Mouse (Mus musculus) liver, embryonic 14.5 days (tissue): ENCODE data around the gene Dusp28. TPM values are rescaled to one million over a fixed set of nuclear protein-coding genes. Genes with fewer than 3 reads are reported as not detected.
"Not testable (repeated sequence)": the region's sequence is repeated elsewhere in the genome, so short reads cannot be mapped to it uniquely, and the experiment has no call there.

Experiments used
- ATAC-seq: fragments of 200-750 bp; cut with Nextera tagmentation; 2 replicates; pipeline ENCODE4 v1.8.0; 2017; ENCODE audit warnings: moderate number of reproducible peaks, mild to moderate bottlenecking, moderate library complexity; ENCODE audit not compliant: insufficient read depth
- DNase-seq, 3 experiments: peaks; one replicate each; pipeline ENCODE4 v3.0.0-alpha.2; 2012 to 2013; ENCODE audit warnings: low read depth in 3 of 3, low spot score in 3 of 3
- H3K27ac ChIP-seq: fragments of 300-500 bp; sonication (generic); 2 replicates; pipeline ENCODE4 v1.5.1; 2014; ENCODE audit warnings: moderate library complexity, mild to moderate bottlenecking, control low read depth, inconsistent platforms
- H3K27me3 ChIP-seq: fragments of 300-500 bp; sonication (generic); 2 replicates; pipeline ENCODE4 v1.6.1; 2014; ENCODE audit warnings: mild to moderate bottlenecking, low read length, moderate library complexity; ENCODE audit not compliant: control insufficient read depth, insufficient read depth
- H3K36me3 ChIP-seq: fragments of 300-500 bp; sonication (generic); replicated peaks from 2 replicates; pipeline ENCODE4 v1.6.1; 2014; ENCODE audit warnings: low read depth; ENCODE audit not compliant: control insufficient read depth, insufficient read depth
- H3K4me1 ChIP-seq, 2 experiments: fragments of 200-500 bp in 1 of 2; fragments of 300-500 bp in 1 of 2; sonication (generic) in 1 of 2; replicated peaks; 2 replicates each; pipeline ENCODE4 v1.6.1; 2012 to 2014; ENCODE audit warnings: antibody characterized with exemption in 1 of 2, inconsistent platforms in 1 of 2, low read length in 1 of 2; ENCODE audit not compliant: control insufficient read depth in 2 of 2, insufficient read depth in 2 of 2
- H3K4me2 ChIP-seq: fragments of 300-500 bp; sonication (generic); 2 replicates; pipeline ENCODE4 v1.6.1; 2014; ENCODE audit warnings: low read depth, mild to moderate bottlenecking, control low read depth, moderate library complexity
- H3K4me3 ChIP-seq, 2 experiments: fragments of 200-500 bp in 1 of 2; fragments of 300-500 bp in 1 of 2; sonication (generic) in 1 of 2; 2 replicates each; pipeline ENCODE4 v1.5.1; 2012 to 2014; ENCODE audit warnings: low read depth in 2 of 2, low read length in 2 of 2, mild to moderate bottlenecking in 2 of 2, control low read depth in 1 of 2, inconsistent platforms in 1 of 2, moderate library complexity in 1 of 2; ENCODE audit not compliant: insufficient read depth in 1 of 2
- H3K9ac ChIP-seq: fragments of 300-500 bp; sonication (generic); replicated peaks from 2 replicates; pipeline ENCODE4 v1.6.1; 2014; ENCODE audit warnings: mild to moderate bottlenecking, control low read depth, moderate library complexity
- H3K9me3 ChIP-seq: fragments of 300-500 bp; sonication (generic); 2 replicates; pipeline ENCODE4 v1.6.1; 2016; ENCODE audit warnings: low read length, mixed read lengths; ENCODE audit not compliant: control insufficient read depth
- CTCF ChIP-seq: IDR thresholded peaks from 2 replicates; pipeline ENCODE4 v1.5.1; 2016; ENCODE audit warnings: antibody characterized with exemption, low read depth, control low read depth
- EP300 ChIP-seq: IDR thresholded peaks from 2 replicates; pipeline ENCODE4 v1.6.1; 2016; ENCODE audit warnings: antibody characterized with exemption, low read depth
- WGBS: fragments of 180-500 bp; shearing (Covaris S2); extraction: QIAGEN DNeasy Blood & Tissue Kit; methylation state at CpG from one replicate; pipeline ENCODE4 v1.1.7; 2014; ENCODE audit not compliant: insufficient replicate concordance; 5-methylcytosine and 5-hydroxymethylcytosine counted together
- polyA plus RNA-seq, 2 experiments: library from polyadenylated mRNA; depleted of rRNA in 1 of 2; stranded (reverse) in 1 of 2; unstranded in 1 of 2; fragments of >200 nt; fragmentation: Nextera tagmentation in 1 of 2; extraction: Ambion mirVana in 1 of 2; gene quantifications; 2 replicates each; pipeline versions ENCODE4 v1.2.1 to v1.2.3; 2012 to 2014

The Dusp28 gene
- polyA plus RNA-seq, 2 experiments: 5.2 to 5.4 TPM

- no peak overlapping the region for H3K27ac ChIP-seq
- H3K4me2 ChIP-seq: no peak overlapping the region
- TF ChIP-seq CTCF (no peak), EP300 (no peak)
- no peaks in the 10 kb centered on the region for H3K27me3 ChIP-seq
- H3K4me1 ChIP-seq: no peaks in the 10 kb centered on the region
- no peaks in the 10 kb centered on the region for H3K9me3 ChIP-seq
- DNase-seq (no peak), ATAC-seq (no peak)
- no peak overlapping the region for H3K4me3 ChIP-seq
- WGBS: 86% methylated on average over 3 of the region's 3 CpGs
- no peak overlapping the region for H3K9ac ChIP-seq
- no peaks in the 10 kb centered on the region for H3K36me3 ChIP-seq
These were observed 41.2 kb downstream of the Dusp28 start for GRCm38 (mm10) chr1:92947966-92948365.

GRCm38 (mm10) chr1:92949426-92949825 lies 42.6 kb downstream of the Dusp28 start:
- DNase-seq: no peak
- H3K27ac ChIP-seq: no peak overlapping the region
- no peaks in the 10 kb centered on the region for H3K27me3 ChIP-seq
- no peak overlapping the region for H3K9ac ChIP-seq
- no peaks in the 10 kb centered on the region for H3K9me3 ChIP-seq
- no peak overlapping the region for H3K4me3 ChIP-seq
- TF ChIP-seq EP300: no peak
- peak; percentile 80 for TF ChIP-seq CTCF
- no peaks in the 10 kb centered on the region for H3K4me1 ChIP-seq
- ATAC-seq: no peak
- no peaks in the 10 kb centered on the region for H3K36me3 ChIP-seq
- no peak overlapping the region for H3K4me2 ChIP-seq
- 45% methylated on average over 6 of the region's 6 CpGs for WGBS

GRCm38 (mm10) chr1:92950607-92951006 lies 43.8 kb downstream of the Dusp28 start, which contains the start of gene Gpr35:
Gpr35 (plus strand) TSS chr1:92950865.
- DNase-seq (no peak), ATAC-seq (no peak)
- TF ChIP-seq EP300 (no peak), CTCF (no peak)
- no peaks in the 10 kb centered on the region for H3K4me1 ChIP-seq
- H3K27ac ChIP-seq: no peak within 1 kb of the TSS
- H3K36me3 ChIP-seq: no peaks in the 10 kb centered on the region
- H3K27me3 ChIP-seq: no peaks in the 10 kb centered on the region
- no peak within 1 kb of the TSS for H3K9ac ChIP-seq
- H3K9me3 ChIP-seq: no peaks in the 10 kb centered on the region
- H3K4me2 ChIP-seq: no peak within 1 kb of the TSS
- WGBS: 50% methylated on average over 5 of the region's 5 CpGs
- no peak within 1 kb of the TSS for H3K4me3 ChIP-seq

GRCm38 (mm10) chr1:92953641-92954040 lies 46.9 kb downstream of the Dusp28 start:
- no peak overlapping the region for H3K9ac ChIP-seq
- TF ChIP-seq EP300 (no peak), CTCF (no peak)
- no peaks in the 10 kb centered on the region for H3K27me3 ChIP-seq
- no peak overlapping the region for H3K4me2 ChIP-seq
- ATAC-seq (no peak), DNase-seq (no peak)
- H3K4me3 ChIP-seq: no peak overlapping the region
- H3K27ac ChIP-seq: no peak overlapping the region
- WGBS: 43% methylated on average over 2 of the region's 2 CpGs
- no peaks in the 10 kb centered on the region for H3K36me3 ChIP-seq
- no peaks in the 10 kb centered on the region for H3K9me3 ChIP-seq
- H3K4me1 ChIP-seq: 0 out of 4 replicates have a peak, but pooled peaks cover 0 to 2% of the 10 kb centered on the region in 2 experiments

GRCm38 (mm10) chr1:92956571-92957335 lies 50.0 kb downstream of the Dusp28 start:
- H3K9me3 ChIP-seq, H3K27me3 ChIP-seq, H3K9ac ChIP-seq, H3K4me1 ChIP-seq, H3K27ac ChIP-seq, DNase-seq, H3K36me3 ChIP-seq: not testable (repeated sequence)
- ATAC-seq: peak; percentile 50; the same call in 1 of the 2 replicates
- peak; percentile 76 for TF ChIP-seq CTCF
- Histone ChIP-seq H3K4me2 (peak overlapping the region; percentile 41), H3K4me3 (peak overlapping the region in 1 of 2 experiments; percentile 16; a peak in 2 of 4 replicates)
- 3% methylated on average over 11 of the region's 11 CpGs for WGBS

Other genes starting within 250 kb of the Dusp28 start
- gene Gpc1, start 75.3 kb upstream of the Dusp28 start, polyA plus RNA-seq (2012; rRNA removed): 1.6 and 1.7 TPM in 2 replicates
- 1.8 and 2.1 TPM in 2 replicates for gene Gpc1, start 75.3 kb upstream of the Dusp28 start, polyA plus RNA-seq (2014; fragmentation: Nextera tagmentation; extraction: Ambion mirVana)
- 0.02 and 0.05 TPM in 2 replicates for gene Ankmy1, start 4.1 kb upstream of the Dusp28 start, polyA plus RNA-seq (2012; rRNA removed)
- not detected in 2 replicates for gene Ankmy1, start 4.1 kb upstream of the Dusp28 start, polyA plus RNA-seq (2014; fragmentation: Nextera tagmentation; extraction: Ambion mirVana)
- gene Rnpepl1, start 3.8 kb downstream of the Dusp28 start, polyA plus RNA-seq (2012; rRNA removed): 10.7 and 15.3 TPM in 2 replicates
- gene Rnpepl1, start 3.8 kb downstream of the Dusp28 start, polyA plus RNA-seq (2014; fragmentation: Nextera tagmentation; extraction: Ambion mirVana): 8.7 and 10.7 TPM in 2 replicates
- gene Capn10, start 27.4 kb downstream of the Dusp28 start, polyA plus RNA-seq (2012; rRNA removed): 7.4 and 8.8 TPM in 2 replicates
- gene Capn10, start 27.4 kb downstream of the Dusp28 start, polyA plus RNA-seq (2014; fragmentation: Nextera tagmentation; extraction: Ambion mirVana): 8.1 and 9.1 TPM in 2 replicates
- 0.40 and 0.48 TPM in 2 replicates for gene Gpr35, start 43.9 kb downstream of the Dusp28 start, polyA plus RNA-seq (2012; rRNA removed)
- 0.57 and 0.76 TPM in 2 replicates for gene Gpr35, start 43.9 kb downstream of the Dusp28 start, polyA plus RNA-seq (2014; fragmentation: Nextera tagmentation; extraction: Ambion mirVana)
- gene Aqp12, start 99.4 kb downstream of the Dusp28 start, polyA plus RNA-seq (2012; rRNA removed): not detected in 2 replicates
- not detected in 2 replicates for gene Aqp12, start 99.4 kb downstream of the Dusp28 start, polyA plus RNA-seq (2014; fragmentation: Nextera tagmentation; extraction: Ambion mirVana)
- 0.07 and 0.16 TPM in 2 replicates for gene Kif1a, start 195.0 kb downstream of the Dusp28 start, polyA plus RNA-seq (2012; rRNA removed)
- 0.10 and 0.27 TPM in 2 replicates for gene Kif1a, start 195.0 kb downstream of the Dusp28 start, polyA plus RNA-seq (2014; fragmentation: Nextera tagmentation; extraction: Ambion mirVana)
- gene Agxt, start 228.3 kb downstream of the Dusp28 start, polyA plus RNA-seq (2012; rRNA removed): 2.5 and 3.0 TPM in 2 replicates
- 8.4 and 9.4 TPM in 2 replicates for gene Agxt, start 228.3 kb downstream of the Dusp28 start, polyA plus RNA-seq (2014; fragmentation: Nextera tagmentation; extraction: Ambion mirVana)